Mouse (Mus musculus) common myeloid progenitor, adult 5-6 weeks (primary cell): ENCODE measurements at regions not wholly inside any gene's neighbourhood (a gene's known extent, or its start where the extent isn't known, plus 50 kb on each side); places are given as distances from the start of the nearest gene placed in this dataset.
A peak's percentile ranks its signal among the peaks of the same experiment; 100 is the strongest.

ENCODE experiments used
- ATAC-seq: replicated peaks from 2 replicates; pipeline ENCODE4 v1.8.0; 2016; ENCODE audit warnings: low read depth, mild to moderate bottlenecking, moderate TSS enrichment, inconsistent platforms; ENCODE audit not compliant: poor library complexity, severe bottlenecking

- no peak for ATAC-seq
Observed at GRCm38 (mm10) chr9:115361191-115361590, 51.0 kb upstream of the Stt3b start.

DNA sequence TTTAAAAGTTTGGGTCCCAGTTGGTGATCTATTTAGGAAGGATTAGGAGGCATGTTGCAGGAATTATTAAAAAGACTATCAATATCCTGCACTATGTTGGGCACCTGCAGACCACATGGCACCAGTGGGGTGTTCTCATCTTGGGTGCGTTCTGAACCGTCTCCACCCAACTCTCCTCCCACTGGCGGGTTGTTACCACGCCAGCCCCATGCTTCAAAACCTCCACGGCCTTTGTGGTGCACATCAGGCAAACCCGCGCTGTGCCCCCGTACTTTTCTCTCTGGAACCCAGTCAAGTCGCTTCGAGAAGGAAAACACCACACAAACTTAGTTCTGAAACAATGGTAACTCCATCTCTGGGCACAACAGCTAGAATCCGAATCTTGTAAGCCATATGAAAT, 51.7 kb upstream of the Stt3b start:
- no peak for ATAC-seq

GRCm38 (mm10) chr9:115362486-115362885, 52.3 kb upstream of the Stt3b start:
- no peak for ATAC-seq

DNA sequence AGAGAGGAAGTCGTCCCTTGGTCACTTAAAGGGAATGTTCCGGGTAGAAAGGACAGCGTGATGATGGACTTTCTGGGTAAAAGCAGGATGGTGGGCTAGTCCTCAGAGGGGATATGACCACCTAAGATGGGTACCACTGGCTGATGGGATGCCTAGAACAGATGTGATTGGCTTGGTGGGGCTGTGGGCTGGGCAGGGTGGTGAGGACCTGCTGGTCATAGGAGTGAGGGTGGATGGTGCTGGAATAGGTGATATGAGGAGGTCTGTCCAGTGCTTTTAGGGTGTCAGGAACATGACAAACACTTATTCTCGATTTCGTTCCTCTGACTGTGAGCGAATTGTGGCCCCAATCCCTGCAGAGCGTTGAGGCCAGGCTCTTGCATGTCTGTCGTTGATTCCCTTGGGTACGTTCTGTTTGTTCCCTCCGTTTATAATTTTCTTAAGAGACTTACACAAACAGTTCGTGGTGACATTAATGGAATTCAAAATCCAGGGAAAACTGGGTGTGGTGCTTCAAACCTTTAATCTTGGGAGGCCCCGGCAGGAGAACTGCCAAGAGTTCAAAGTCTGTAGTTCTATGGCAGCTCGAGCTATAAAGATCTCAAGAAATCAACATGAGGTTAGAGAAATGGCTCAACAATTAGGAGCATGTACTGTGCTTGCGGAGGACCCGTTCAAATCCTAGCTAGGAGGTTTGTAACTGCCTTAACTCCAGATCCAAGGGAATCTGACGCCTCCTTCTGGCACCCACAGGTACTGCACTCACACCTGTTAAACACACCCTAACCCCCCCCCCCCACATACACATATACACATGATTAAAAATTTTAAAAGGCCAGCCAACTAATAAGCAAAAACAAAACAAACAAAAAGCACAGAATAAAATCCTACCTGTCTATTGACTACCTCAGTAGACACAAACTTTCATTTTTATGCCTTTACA, 55.0 kb upstream of the Stt3b start:
- no peak for ATAC-seq

- ATAC-seq, result no peak
Observed at GRCm38 (mm10) chr9:115367808-115368207, 57.6 kb upstream of the Stt3b start.

DNA sequence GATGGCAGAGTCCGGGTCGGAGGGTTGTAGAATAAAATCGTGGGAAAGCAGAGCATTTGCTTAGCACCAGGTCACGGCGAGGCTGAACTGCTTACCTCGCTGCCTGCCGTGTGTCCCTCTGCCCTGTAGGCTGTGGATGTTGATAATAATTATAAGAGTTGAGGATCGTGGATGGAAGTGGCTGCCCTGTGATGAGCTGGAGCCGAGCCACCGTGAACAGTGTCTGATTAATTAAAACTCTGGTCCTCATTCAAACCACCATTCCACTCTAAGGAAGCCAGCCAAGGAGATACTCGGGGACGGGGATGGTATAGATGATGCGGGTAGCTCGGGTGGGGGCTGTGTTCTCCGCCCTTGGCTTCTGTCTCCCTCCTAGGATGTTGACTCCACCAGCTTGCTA, 70.1 kb upstream of the Stt3b start:
- no peak for ATAC-seq

- ATAC-seq, result no peak
Observed at GRCm38 (mm10) chr9:115382824-115383475, 72.7 kb upstream of the Stt3b start.

- ATAC-seq, result no peak
Observed at GRCm38 (mm10) chr9:115383935-115384334, 73.7 kb upstream of the Stt3b start.

GRCm38 (mm10) chr9:115384345-115384744, 74.1 kb upstream of the Stt3b start:
- no peak for ATAC-seq

DNA sequence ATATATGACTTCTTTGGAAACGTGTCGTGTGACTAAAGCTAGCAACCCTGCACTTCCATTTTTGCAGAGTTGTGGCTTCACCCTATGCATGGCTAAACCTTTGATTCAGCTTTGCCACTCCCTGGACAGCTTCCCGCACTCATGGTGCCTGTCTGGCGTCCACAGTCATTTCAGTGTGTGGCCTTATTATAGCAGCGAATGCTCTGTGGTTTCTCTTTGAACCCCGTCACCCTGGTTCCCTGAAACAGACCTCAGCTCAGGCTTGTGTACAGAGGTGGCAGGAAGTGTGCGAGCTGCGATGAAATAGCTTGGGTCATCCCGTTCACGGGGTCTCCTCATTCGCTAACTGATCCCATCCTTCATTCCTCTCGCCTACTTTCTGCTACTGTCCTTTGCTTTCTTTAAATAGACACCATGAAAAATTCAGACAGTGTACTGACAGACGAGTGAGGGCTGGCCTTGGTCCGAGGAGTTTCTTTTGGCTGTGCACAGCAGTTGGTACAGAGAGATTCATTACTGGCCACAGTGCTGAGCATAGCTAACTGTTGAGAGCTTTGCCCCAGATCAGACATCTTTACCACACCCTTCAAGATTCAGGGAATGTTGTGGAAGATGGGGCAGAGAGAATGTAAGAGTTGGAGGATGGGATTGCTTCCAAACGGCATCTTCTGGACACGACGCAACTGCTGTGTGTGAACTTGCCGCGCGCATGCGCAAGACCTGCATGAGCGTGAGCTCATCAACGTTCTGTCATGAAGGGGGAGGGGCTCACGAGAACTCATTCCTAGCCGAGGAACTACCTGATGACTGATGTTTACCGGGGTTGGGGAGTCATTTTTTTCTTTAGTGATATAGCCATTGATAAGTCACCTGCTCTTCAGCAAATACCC, 77.5 kb upstream of the Stt3b start:
- ATAC-seq, result peak; percentile 78

- no peak for ATAC-seq
Observed at GRCm38 (mm10) chr9:115388361-115388759, 78.1 kb upstream of the Stt3b start.

- ATAC-seq, result no peak
Observed at GRCm38 (mm10) chr9:115389082-115389481, 78.9 kb upstream of the Stt3b start.

DNA sequence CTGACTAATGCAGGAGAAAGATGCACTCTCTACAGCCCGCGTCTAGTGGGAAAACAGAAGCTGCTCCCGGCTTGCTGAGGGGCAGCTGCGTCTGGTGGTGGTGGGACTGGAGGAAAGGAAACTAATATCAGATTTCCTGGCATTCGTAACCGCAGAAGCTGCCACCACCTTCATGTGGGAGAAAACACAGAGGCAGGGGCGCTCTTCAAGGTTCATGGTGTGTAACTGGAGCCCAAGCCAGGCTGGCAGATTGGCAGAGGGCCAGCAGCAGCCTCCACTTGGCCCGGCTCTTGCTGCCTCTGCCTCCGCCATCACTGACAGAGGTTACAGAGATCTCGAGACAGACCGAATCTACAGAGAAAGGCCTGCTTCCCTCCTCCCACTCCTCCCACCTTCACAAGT, 80.7 kb upstream of the Stt3b start:
- ATAC-seq, result peak; percentile 61

GRCm38 (mm10) chr9:115395511-115395910, 85.3 kb upstream of the Stt3b start:
- peak; percentile 48 for ATAC-seq

DNA sequence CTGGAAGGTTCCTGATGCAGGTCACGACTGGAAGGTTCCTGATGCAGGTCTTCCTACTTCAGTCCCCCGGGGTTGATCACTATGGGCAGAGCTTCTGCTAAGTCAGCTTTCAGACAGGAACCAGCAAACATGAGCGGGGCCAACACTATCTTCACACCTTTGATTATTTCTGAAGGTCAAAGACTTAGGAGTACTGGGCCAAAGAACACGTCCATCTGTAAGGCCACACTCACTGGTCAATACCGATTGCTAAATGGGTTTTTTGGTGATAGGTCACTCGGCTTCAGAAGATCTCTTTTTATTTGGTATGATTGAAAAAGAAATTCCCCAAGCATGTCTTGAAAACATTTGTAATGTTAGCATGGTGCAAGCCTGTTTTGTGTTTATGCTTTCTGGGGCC, 90.2 kb upstream of the Stt3b start:
- no peak for ATAC-seq

GRCm38 (mm10) chr9:115401405-115402151, 91.4 kb upstream of the Stt3b start:
- no peak for ATAC-seq

DNA sequence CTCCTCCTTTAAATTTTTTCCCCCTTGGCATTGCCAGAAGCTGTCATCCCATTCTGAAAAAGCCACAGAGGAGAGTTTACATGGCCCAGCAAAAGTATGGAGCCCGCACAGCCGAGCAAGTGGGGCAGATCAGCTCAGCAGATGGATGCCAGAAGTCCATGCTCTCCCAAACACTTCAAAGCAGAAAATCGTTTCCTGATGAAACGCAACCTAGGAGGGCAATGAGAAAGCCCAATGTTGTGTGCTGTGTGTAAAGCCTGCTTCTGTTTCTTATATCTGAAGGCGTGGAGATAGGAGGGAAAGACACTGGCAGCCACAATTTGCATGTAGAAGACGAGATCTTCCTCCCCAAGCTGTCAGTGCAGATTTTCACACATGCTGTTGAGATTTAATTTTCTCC, 92.4 kb upstream of the Stt3b start:
- no peak for ATAC-seq

DNA sequence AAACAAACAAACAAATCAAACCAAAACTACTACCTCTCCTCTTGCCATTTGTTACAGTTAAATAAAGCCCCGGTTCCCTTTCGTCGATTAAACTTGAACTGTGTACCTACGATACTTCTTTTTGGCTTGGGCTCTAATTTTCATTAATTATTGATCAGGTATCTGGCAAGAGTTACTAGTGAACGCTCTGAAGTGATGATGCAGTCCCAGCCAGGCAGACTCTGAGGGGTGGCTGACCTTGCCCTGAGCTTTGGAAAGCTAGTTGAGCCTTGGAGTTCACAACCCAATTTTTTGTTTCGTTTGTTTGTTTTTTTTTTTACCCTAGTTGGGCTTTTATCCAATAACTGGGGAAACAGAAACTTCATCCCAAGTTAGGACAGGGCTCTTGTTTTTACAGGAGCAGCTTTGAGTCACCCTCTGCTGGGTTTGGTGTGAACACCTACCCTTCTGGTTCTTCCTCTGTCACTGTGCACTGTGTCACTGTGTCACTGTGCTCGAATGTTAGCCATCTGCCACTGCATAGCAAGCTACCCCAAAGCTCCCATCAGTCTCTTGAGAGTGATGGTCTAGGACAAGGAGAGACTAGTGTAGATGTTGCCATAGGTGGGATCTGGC, 93.2 kb upstream of the Stt3b start:
- no peak for ATAC-seq

GRCm38 (mm10) chr9:115407901-115408470, 97.8 kb upstream of the Stt3b start:
- ATAC-seq, result no peak
